Mouse (Mus musculus) kidney, embryonic 16.5 days (tissue): ENCODE data around the gene Tdrd12. TPM values are rescaled to one million over a fixed set of nuclear protein-coding genes. Genes with fewer than 3 reads are reported as not detected.
A peak's percentile ranks its signal among the peaks of the same experiment; 100 is the strongest.
"Not testable (repeated sequence)": the region's sequence is repeated elsewhere in the genome, so short reads cannot be mapped to it uniquely, and the experiment has no call there.

Source experiments
- ATAC-seq: fragments of 200-750 bp; cut with Nextera tagmentation; 2 replicates; pipeline ENCODE4 v1.8.0; 2017; ENCODE audit warnings: moderate TSS enrichment; ENCODE audit not compliant: low FRiP score, low TSS enrichment
- H3K27ac ChIP-seq: fragments of 300-500 bp; sonication (generic); 2 replicates; pipeline ENCODE4 v1.5.1; 2014; ENCODE audit warnings: low read length
- H3K27me3 ChIP-seq: fragments of 300-500 bp; sonication (generic); 2 replicates; pipeline ENCODE4 v1.6.1; 2014; ENCODE audit warnings: low read length, control low read depth, mixed read lengths; ENCODE audit not compliant: insufficient read depth
- H3K36me3 ChIP-seq: fragments of 300-500 bp; sonication (generic); 2 replicates; pipeline ENCODE4 v1.6.1; 2014; ENCODE audit warnings: low read length, control low read depth, mixed read lengths; ENCODE audit not compliant: insufficient read depth
- H3K4me1 ChIP-seq: fragments of 300-500 bp; sonication (generic); 2 replicates; pipeline ENCODE4 v1.6.1; 2014; ENCODE audit warnings: low read length, control low read depth, mixed read lengths; ENCODE audit not compliant: insufficient read depth
- H3K4me2 ChIP-seq: fragments of 300-500 bp; sonication (generic); replicated peaks from 2 replicates; pipeline ENCODE4 v1.6.1; 2014; ENCODE audit warnings: low read depth, low read length
- H3K4me3 ChIP-seq: fragments of 300-500 bp; sonication (generic); 2 replicates; pipeline ENCODE4 v1.5.1; 2014; ENCODE audit warnings: mild to moderate bottlenecking, low read length
- H3K9ac ChIP-seq: fragments of 300-500 bp; sonication (generic); replicated peaks from 2 replicates; pipeline ENCODE4 v1.6.1; 2014; ENCODE audit warnings: low read length
- H3K9me3 ChIP-seq: fragments of 300-500 bp; sonication (generic); 2 replicates; pipeline ENCODE4 v1.6.1; 2016; ENCODE audit warnings: low read length, control low read depth
- WGBS: fragments of 180-500 bp; shearing (Covaris S2); extraction: QIAGEN DNeasy Blood & Tissue Kit; methylation state at CpG from one replicate; pipeline ENCODE4 v1.1.7; 2014; 5-methylcytosine and 5-hydroxymethylcytosine counted together
- polyA plus RNA-seq: library from polyadenylated mRNA; unstranded; fragments of >200 nt; fragmentation: Nextera tagmentation; extraction: Ambion mirVana; gene quantifications from 2 replicates; pipeline ENCODE4 v1.2.1, GENCODE M21; 2015

Gene Tdrd12
- polyA plus RNA-seq, 1 experiment from 2014 or later: 0.24 TPM

DNA sequence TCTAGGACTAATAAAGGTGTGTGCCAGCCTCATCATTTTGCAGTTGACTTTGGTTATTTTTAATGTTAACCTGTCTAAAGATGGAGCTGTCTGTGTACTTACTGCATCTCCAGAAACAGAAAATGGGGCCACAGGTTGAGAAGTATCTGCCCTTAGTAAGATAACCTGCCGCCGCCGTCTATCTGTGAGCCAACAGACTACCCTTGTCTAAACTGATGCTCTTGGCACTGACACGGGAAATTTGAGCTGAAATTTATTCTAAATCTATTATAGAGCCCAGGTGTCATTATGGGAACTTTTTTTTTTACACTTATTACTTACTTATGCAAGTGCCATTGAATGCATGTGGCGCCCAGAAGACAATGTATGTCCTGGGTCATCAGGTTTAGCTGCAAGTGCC is 19.4 kb upstream of the Tdrd12 start:
- Histone ChIP-seq H3K9me3 (no peaks in the 10 kb centered on the region), H3K4me1 (peaks cover 14% of the 10 kb centered on the region; the same call in 1 of the 2 replicates), H3K4me2 (no peak overlapping the region), H3K27ac (no peak overlapping the region), H3K9ac (no peak overlapping the region), H3K27me3 (no peaks in the 10 kb centered on the region), H3K4me3 (no peak overlapping the region), H3K36me3 (no peaks in the 10 kb centered on the region)
- WGBS: 88% methylated on average over 5 of the region's 5 CpGs
- no peak for ATAC-seq

- H3K27ac ChIP-seq: peak within 1 kb of the TSS; percentile 92
- peaks cover 14% of the 10 kb centered on the region; the same call in 1 of the 2 replicates for H3K4me1 ChIP-seq
- H3K9ac ChIP-seq: peak within 1 kb of the TSS; percentile 85
- H3K9me3 ChIP-seq: no peaks in the 10 kb centered on the region
- 0 out of 2 replicates have a peak, but pooled peaks cover 2% of the 10 kb centered on the region for H3K36me3 ChIP-seq
- WGBS: 72% methylated on average over 4 of the region's 4 CpGs
- ATAC-seq: no peak
- H3K27me3 ChIP-seq: no peaks in the 10 kb centered on the region
- peak within 1 kb of the TSS; percentile 64 for H3K4me3 ChIP-seq
- peak within 1 kb of the TSS; percentile 94 for H3K4me2 ChIP-seq
Measured at GRCm38 (mm10) chr7:35556205-35556603, 18.7 kb upstream of the Tdrd12 start, which contains the start of gene Nudt19. Nudt19 (minus strand) TSS chr7:35556304.

DNA sequence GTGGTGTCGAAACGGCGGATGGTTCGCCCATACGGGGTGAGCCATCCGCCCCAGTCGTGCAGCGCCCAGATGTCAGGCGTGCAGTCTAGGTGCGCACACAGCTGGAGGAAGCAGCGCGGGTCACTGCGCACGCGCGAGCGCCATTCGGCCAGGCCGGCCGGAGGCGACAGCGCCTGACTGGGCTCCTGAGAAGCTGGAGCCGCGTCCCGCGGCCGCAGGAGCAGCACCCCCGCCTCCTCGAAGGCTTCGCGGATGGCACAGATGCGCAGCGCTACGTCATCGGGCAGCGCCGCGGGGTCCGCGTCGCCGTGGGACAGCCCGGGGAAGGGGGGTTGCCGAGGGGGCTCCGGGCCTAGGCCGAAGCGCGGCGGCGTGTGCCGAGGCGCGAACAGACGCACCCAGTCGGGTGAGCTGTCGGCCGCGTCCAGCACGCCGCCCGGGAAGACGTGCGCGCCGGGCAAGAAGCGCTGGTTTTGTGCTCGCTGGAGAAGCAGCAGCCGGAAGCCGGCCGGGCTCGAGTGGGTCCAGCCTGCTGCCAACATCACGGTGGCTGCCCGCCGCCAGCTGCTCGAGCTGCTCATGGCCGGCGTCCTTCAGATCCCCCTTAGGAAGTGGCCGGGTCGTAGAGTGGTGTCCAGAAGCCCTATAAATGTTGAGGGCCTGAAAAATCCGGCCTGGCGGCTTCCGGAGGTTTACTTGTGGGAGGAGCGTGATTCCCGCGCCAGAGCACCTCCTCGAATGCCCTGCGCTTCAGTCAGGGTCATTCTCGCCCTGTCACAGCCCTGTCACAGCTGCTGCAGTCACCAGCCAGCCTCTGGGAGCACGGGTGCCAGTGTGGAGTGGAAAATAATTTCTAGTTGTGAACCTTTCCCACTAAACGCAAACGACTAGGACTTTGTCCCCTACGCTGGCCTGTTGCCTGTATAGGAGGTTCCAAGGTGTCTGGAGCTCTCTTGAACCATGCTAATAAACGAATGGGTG is 18.0 kb upstream of the Tdrd12 start:
- peak overlapping the region; percentile 92 for H3K27ac ChIP-seq
- peaks cover 14% of the 10 kb centered on the region; the same call in 1 of the 2 replicates for H3K4me1 ChIP-seq
- peak; percentile 96 for ATAC-seq
- WGBS: under 1% methylated on average over 92 of the region's 93 CpGs
- no peaks in the 10 kb centered on the region for H3K9me3 ChIP-seq
- peak overlapping the region; percentile 94 for H3K4me2 ChIP-seq
- peak overlapping the region; percentile 64 for H3K4me3 ChIP-seq
- H3K27me3 ChIP-seq: no peaks in the 10 kb centered on the region
- peak overlapping the region; percentile 85 for H3K9ac ChIP-seq
- peaks cover 9% of the 10 kb centered on the region for H3K36me3 ChIP-seq

DNA sequence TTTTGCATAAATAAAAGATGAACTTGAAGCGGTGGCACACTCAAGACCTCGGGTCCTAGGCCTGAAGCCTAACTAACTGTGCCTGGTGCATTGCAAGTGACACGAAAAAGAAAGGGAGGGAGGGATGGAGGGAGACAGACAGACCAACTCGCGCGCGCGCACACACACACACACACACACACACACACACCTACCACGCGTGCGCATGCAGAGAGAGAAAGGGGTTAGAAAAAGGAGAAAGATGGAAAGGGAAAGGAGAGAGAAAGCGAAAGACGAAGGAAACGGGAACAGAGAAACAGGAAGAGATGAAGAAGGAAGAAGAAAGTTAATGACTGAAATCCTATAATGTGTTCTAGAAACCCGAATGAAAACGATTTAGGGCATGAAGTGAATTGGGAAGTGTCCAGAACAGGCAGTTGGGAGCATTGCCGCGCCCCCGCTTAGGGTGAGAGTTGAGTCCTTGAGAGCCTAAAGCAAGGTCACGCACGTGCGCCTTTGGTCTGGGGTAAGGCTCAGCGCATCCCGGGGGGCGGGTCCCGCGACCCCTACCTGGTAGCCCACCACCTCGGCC is 17.1 kb upstream of the Tdrd12 start:
- ATAC-seq: peak; percentile 39
- Histone ChIP-seq H3K4me2 (peak overlapping the region; percentile 94), H3K9me3 (no peaks in the 10 kb centered on the region), H3K36me3 (peaks cover 14% of the 10 kb centered on the region), H3K27ac (peak overlapping the region; percentile 92), H3K27me3 (no peaks in the 10 kb centered on the region), H3K9ac (peak overlapping the region; percentile 85), H3K4me3 (peak overlapping the region; percentile 64), H3K4me1 (peaks cover 14% of the 10 kb centered on the region; the same call in 1 of the 2 replicates)
- 4% methylated on average over 28 of the region's 28 CpGs for WGBS

- H3K27me3 ChIP-seq: no peaks in the 10 kb centered on the region
- 72% methylated on average over 10 of the region's 10 CpGs for WGBS
- H3K4me1 ChIP-seq: peaks cover 14% of the 10 kb centered on the region; the same call in 1 of the 2 replicates
- H3K4me2 ChIP-seq: peak overlapping the region; percentile 94
- H3K9ac ChIP-seq: no peak overlapping the region
- no peaks in the 10 kb centered on the region for H3K9me3 ChIP-seq
- H3K36me3 ChIP-seq: peaks cover 19% of the 10 kb centered on the region
- H3K27ac ChIP-seq: no peak overlapping the region
- no peak for ATAC-seq
- peak overlapping the region; percentile 64 for H3K4me3 ChIP-seq
Measured at GRCm38 (mm10) chr7:35553751-35554604, 16.4 kb upstream of the Tdrd12 start.

GRCm38 (mm10) chr7:35545881-35546280 is 8.3 kb upstream of the Tdrd12 start:
- no peaks in the 10 kb centered on the region for H3K27me3 ChIP-seq
- 37% methylated on average over 4 of the region's 4 CpGs for WGBS
- no peak overlapping the region for H3K9ac ChIP-seq
- H3K9me3 ChIP-seq: no peaks in the 10 kb centered on the region
- peaks cover 31% of the 10 kb centered on the region for H3K36me3 ChIP-seq
- H3K27ac ChIP-seq: no peak overlapping the region
- no peak overlapping the region for H3K4me2 ChIP-seq
- ATAC-seq: no peak
- H3K4me1 ChIP-seq: no peaks in the 10 kb centered on the region
- no peak overlapping the region for H3K4me3 ChIP-seq

- ATAC-seq: no peak
- Histone ChIP-seq H3K9ac (no peak overlapping the region), H3K4me3 (no peak overlapping the region), H3K27me3 (no peaks in the 10 kb centered on the region), H3K36me3 (no peaks in the 10 kb centered on the region), H3K27ac (no peak overlapping the region), H3K4me1 (no peaks in the 10 kb centered on the region), H3K9me3 (no peaks in the 10 kb centered on the region), H3K4me2 (no peak overlapping the region)
- WGBS: 66% methylated on average over 12 of the region's 12 CpGs
Measured at GRCm38 (mm10) chr7:35535750-35536512, 1.6 kb downstream of the Tdrd12 start.

GRCm38 (mm10) chr7:35530544-35530943 is 7.0 kb downstream of the Tdrd12 start:
- not testable (repeated sequence) for H3K4me2 ChIP-seq, H3K9ac ChIP-seq, ATAC-seq, H3K4me1 ChIP-seq, H3K9me3 ChIP-seq, H3K4me3 ChIP-seq, H3K27me3 ChIP-seq, H3K27ac ChIP-seq, H3K36me3 ChIP-seq
- WGBS: 74% methylated on average over 1 of the region's 1 CpGs

DNA sequence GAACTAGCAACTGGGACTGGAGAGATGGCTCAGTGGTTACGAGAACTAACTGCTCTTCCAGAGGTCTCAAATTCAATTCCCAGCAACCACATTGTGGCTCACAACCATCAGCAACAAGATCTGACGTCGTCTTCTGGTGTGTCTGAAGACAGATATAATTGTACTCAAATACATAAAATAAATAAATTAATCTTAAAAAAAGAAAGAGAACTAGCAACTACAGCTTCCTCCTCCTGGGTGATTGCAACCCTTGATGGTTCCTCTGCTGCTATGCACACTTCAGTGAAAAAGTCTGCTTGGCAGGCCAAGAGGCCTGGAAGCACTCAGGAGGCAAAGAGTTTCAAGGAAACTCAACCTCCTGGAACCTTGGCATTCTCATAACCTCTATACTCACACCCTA is 7.5 kb downstream of the Tdrd12 start:
- H3K9ac ChIP-seq: no peak overlapping the region
- no peaks in the 10 kb centered on the region for H3K4me1 ChIP-seq
- no peak overlapping the region for H3K4me3 ChIP-seq
- H3K27me3 ChIP-seq: no peaks in the 10 kb centered on the region
- no peak overlapping the region for H3K4me2 ChIP-seq
- no peaks in the 10 kb centered on the region for H3K36me3 ChIP-seq
- 81% methylated on average over 3 of the region's 3 CpGs for WGBS
- no peak overlapping the region for H3K27ac ChIP-seq
- peaks cover 6% of the 10 kb centered on the region; the same call in 1 of the 2 replicates for H3K9me3 ChIP-seq
- ATAC-seq: no peak
